Mouse (Mus musculus) stomach, postnatal 0 days (tissue): ENCODE data around the gene Fth1.

Experiments
- CTCF ChIP-seq: IDR thresholded peaks from 2 replicates; pipeline ENCODE4 v1.5.1; 2016; ENCODE audit warnings: antibody characterized with exemption, low read depth, mild to moderate bottlenecking, moderate library complexity
- EP300 ChIP-seq: optimal IDR thresholded peaks from 2 replicates; pipeline ENCODE3; 2016; ENCODE audit warnings: antibody characterized with exemption

- no peak for TF ChIP-seq EP300
- TF ChIP-seq CTCF, result no peak
Measured at GRCm38 (mm10) chr19:9989884-9990256, 9.5 kb downstream of the Fth1 start.
